ENCODE assay signal across 11 mouse cellular contexts in the genomic region with DNA sequence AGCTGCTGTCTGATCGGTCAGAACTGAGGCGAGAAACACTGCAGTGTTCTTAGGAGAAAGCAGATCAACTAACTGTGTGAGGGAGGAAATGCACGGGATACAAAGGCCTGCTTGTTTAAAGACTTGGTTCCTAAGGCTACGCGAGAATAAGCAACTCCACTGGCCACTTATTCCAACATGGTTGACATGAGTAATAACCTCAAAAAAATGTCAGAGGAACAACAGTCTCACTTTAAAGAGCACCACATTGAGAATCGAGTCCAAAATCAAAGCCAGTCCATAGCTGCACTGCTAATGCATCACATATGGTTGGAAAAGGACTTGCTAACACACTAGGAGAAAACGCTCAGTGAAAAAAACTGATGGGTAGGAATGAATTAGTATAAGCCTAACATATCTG.
DNase-seq lines count a peak whose midpoint lies in the region; ATAC-seq and TF ChIP-seq lines count a peak whose summit lies in the region.
"Had no signal": no experiment of that assay in that cellular context is flagged by ENCODE, and none has a peak within 500 bp of the region (broad histone marks: within the 10 kb centered on the region; RNA-seq: fewer than 3 reads in every experiment).

No protein-coding gene starts in this region.

- H3K27ac ChIP-seq in heart, postnatal 0 days (ENCODE audit: low read depth), result 0 out of 2 replicates have a peak overlapping the region, but pooled peaks have one; percentile 16
- peak overlapping the region; percentile 66 for H3K27ac ChIP-seq in limb, embryonic 14.5 days (replicated peaks; ENCODE audit: low read depth, low read length)
- H3K27ac ChIP-seq in liver, postnatal 0 days (ENCODE audit: low read depth), result no peak overlapping the region

- no peak overlapping the region for H3K4me3 ChIP-seq in heart, postnatal 0 days (ENCODE audit: low read depth, low read length)
- no peak overlapping the region for H3K4me3 ChIP-seq in limb, embryonic 14.5 days (replicated peaks; ENCODE audit: low read length)
- H3K4me3 ChIP-seq in liver, postnatal 0 days (ENCODE audit: low read depth, low read length), result no peak overlapping the region

- DNase-seq in heart, postnatal 0 days (ENCODE audit: low spot score), result no peak
- no peak for DNase-seq in heart, adult 18-20 months
- peak; percentile 78 for DNase-seq in NIH3T3 (ENCODE audit: low read depth)
- peak; percentile 86 for DNase-seq in fibroblast of lung, adult 2 months (ENCODE audit: low read depth)
- DNase-seq in limb, embryonic 14.5 days (ENCODE audit: low spot score), result peak; percentile 79
- DNase-seq in spleen, adult 18-20 months, result no peak
- no peak for DNase-seq in liver, postnatal 0 days
- no peak for DNase-seq in gastrocnemius, postnatal 10 days
- DNase-seq: gastrocnemius, postnatal 36 days; kidney, adult 11 months; lung, adult 2 months had no signal

- TF ChIP-seq POLR2A in limb, embryonic 14.5 days (IDR thresholded peaks at IDR 0.05; ENCODE audit: borderline replicate concordance, extremely low read depth, insufficient read depth, insufficient read length), result no peak

- no peaks in the 10 kb centered on the region for H3K36me3 ChIP-seq in heart, postnatal 0 days (replicated peaks; ENCODE audit: control insufficient read depth, insufficient read depth, low read length)
- H3K36me3 ChIP-seq in limb, embryonic 14.5 days (ENCODE audit: control insufficient read depth, insufficient read depth, low read length), result peaks cover 15% of the 10 kb centered on the region
- no peaks in the 10 kb centered on the region for H3K36me3 ChIP-seq in liver, postnatal 0 days (replicated peaks; ENCODE audit: insufficient read depth, low read length)

- no peaks in the 10 kb centered on the region for H3K9me3 ChIP-seq in heart, postnatal 0 days (replicated peaks; ENCODE audit: control insufficient read depth, low read length)
- H3K9me3 ChIP-seq in limb, embryonic 14.5 days (ENCODE audit: control insufficient read depth, low read length), result no peaks in the 10 kb centered on the region
- H3K9me3 ChIP-seq in liver, postnatal 0 days (ENCODE audit: low read length), result no peaks in the 10 kb centered on the region

- ATAC-seq in heart, postnatal 0 days (ENCODE audit: insufficient read depth, low read depth), result no peak
- ATAC-seq in limb, embryonic 14.5 days (ENCODE audit: low FRiP score, low read depth), result peak; percentile 74
- ATAC-seq in liver, postnatal 0 days, result no peak

- H3K4me2 ChIP-seq in heart, postnatal 0 days (ENCODE audit: low read depth, low read length), result no peak overlapping the region
- no peak overlapping the region; the same call in 1 of the 2 replicates for H3K4me2 ChIP-seq in limb, embryonic 14.5 days (replicated peaks; ENCODE audit: low read depth, low read length, severe bottlenecking)
- H3K4me2 ChIP-seq in liver, postnatal 0 days (ENCODE audit: low read depth, low read length), result no peak overlapping the region

- no peak for TF ChIP-seq CTCF in heart, postnatal 0 days (IDR thresholded peaks at IDR 0.05; ENCODE audit: low read depth)
- TF ChIP-seq CTCF in liver, postnatal 0 days (IDR thresholded peaks at IDR 0.05; ENCODE audit: low read depth), result no peak

- no peaks in the 10 kb centered on the region for H3K4me1 ChIP-seq in heart, postnatal 0 days (ENCODE audit: control insufficient read depth, insufficient read depth)
- peaks cover 25% of the 10 kb centered on the region for H3K4me1 ChIP-seq in limb, embryonic 14.5 days (ENCODE audit: control insufficient read depth, insufficient read depth, low read length)
- H3K4me1 ChIP-seq in liver, postnatal 0 days (ENCODE audit: insufficient read depth), result no peaks in the 10 kb centered on the region

- no peaks in the 10 kb centered on the region for H3K27me3 ChIP-seq in heart, postnatal 0 days (ENCODE audit: control insufficient read depth, insufficient read depth, low read length)
- H3K27me3 ChIP-seq in limb, embryonic 14.5 days (ENCODE audit: control insufficient read depth, insufficient read depth, low read length), result no peaks in the 10 kb centered on the region
- no peaks in the 10 kb centered on the region for H3K27me3 ChIP-seq in liver, postnatal 0 days (ENCODE audit: insufficient read depth, low read length)

- H3K9ac ChIP-seq in heart, postnatal 0 days (replicated peaks; ENCODE audit: low read depth, low read length), result no peak overlapping the region
- H3K9ac ChIP-seq in limb, embryonic 14.5 days (ENCODE audit: low read depth, low read length, severe bottlenecking), result no peak overlapping the region
- H3K9ac ChIP-seq in liver, postnatal 0 days (replicated peaks), result no peak overlapping the region

- WGBS in heart, postnatal 0 days, result 75% methylated on average over 7 of the region's 7 CpGs
- 33% methylated on average over 7 of the region's 7 CpGs for WGBS in limb, embryonic 14.5 days
- 78% methylated on average over 7 of the region's 7 CpGs for WGBS in liver, postnatal 0 days (ENCODE audit: insufficient replicate concordance)

- no peak for TF ChIP-seq EP300 in heart, postnatal 0 days (IDR thresholded peaks at IDR 0.05; ENCODE audit: low read depth)
- TF ChIP-seq EP300 in liver, postnatal 0 days (IDR thresholded peaks at IDR 0.05; ENCODE audit: low read depth), result no peak

Comparison
In these comparisons a context has a peak if more than half of its experiments do, and no peak if none do; other contexts are left out.
1. DNase-seq: peak in NIH3T3 (single experiment), fibroblast of lung, adult 2 months (single experiment) and limb, embryonic 14.5 days (single experiment); none in heart, postnatal 0 days (single experiment), heart, adult 18-20 months (0 of 2), spleen, adult 18-20 months (0 of 2), liver, postnatal 0 days (single experiment) and gastrocnemius, postnatal 10 days (single experiment).